Mouse (Mus musculus) midbrain, embryonic 10.5 days (tissue): ENCODE measurements around the gene Trp73. TPM values are rescaled to one million over a fixed set of nuclear protein-coding genes. Genes with fewer than 3 reads are reported as not detected.

Experiments used
- DNase-seq: peaks from one replicate; pipeline ENCODE4 v3.0.0-alpha.2; 2017; ENCODE audit warnings: low spot score
- H3K27ac ChIP-seq: fragments of 300-500 bp; sonication (generic); replicated peaks from 2 replicates; pipeline ENCODE4 v1.5.1; 2016; ENCODE audit warnings: mild to moderate bottlenecking
- H3K27me3 ChIP-seq: fragments of 300-500 bp; sonication (generic); 2 replicates; pipeline ENCODE4 v1.6.1; 2016; ENCODE audit warnings: low read depth, mild to moderate bottlenecking; ENCODE audit not compliant: poor library complexity, severe bottlenecking
- H3K36me3 ChIP-seq: fragments of 300-500 bp; sonication (generic); 2 replicates; pipeline ENCODE4 v1.6.1; 2016; ENCODE audit warnings: mild to moderate bottlenecking, moderate library complexity
- H3K4me1 ChIP-seq: fragments of 300-500 bp; sonication (generic); 2 replicates; pipeline ENCODE4 v1.6.1; 2016
- H3K4me3 ChIP-seq: fragments of 300-500 bp; sonication (generic); 2 replicates; pipeline ENCODE4 v1.5.1; 2016; ENCODE audit warnings: mild to moderate bottlenecking, moderate library complexity
- H3K9me3 ChIP-seq: fragments of 300-500 bp; sonication (generic); replicated peaks from 2 replicates; pipeline ENCODE4 v1.6.1; 2016; ENCODE audit warnings: mild to moderate bottlenecking
- WGBS: fragments of 180-500 bp; shearing (Covaris S2); methylation state at CpG from one replicate; pipeline ENCODE4 v1.1.7; 2016; 5-methylcytosine and 5-hydroxymethylcytosine counted together
- polyA plus RNA-seq: library from polyadenylated mRNA; unstranded; fragments of >200 nt; fragmentation: Nextera tagmentation; extraction: Ambion mirVana; gene quantifications from 2 replicates; pipeline ENCODE4 v1.2.1, GENCODE M21; 2016

The Trp73 gene
- polyA plus RNA-seq, 1 experiment from 2014 or later = 0.36 TPM

DNA sequence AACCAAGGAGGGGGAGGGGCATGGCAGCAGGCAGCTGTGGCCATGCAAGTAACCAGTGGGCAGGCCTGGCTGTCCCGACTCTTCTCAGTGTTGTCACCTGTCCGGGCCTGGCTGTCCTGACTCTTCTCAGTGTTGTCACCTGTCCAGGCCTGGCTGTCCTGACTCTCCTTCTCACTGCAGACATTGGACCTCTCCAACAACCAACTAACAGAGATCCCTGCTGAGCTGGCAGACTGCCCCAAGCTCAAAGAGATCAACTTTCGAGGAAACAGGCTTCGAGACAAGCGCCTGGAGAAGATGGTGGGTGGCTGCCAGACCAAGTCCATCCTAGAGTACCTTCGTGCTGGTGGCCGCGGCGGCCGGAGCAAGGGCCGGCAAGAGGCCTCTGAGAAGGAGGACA, 124.5 kb downstream of the Trp73 start:
- Histone ChIP-seq H3K27me3 (no peaks in the 10 kb centered on the region), H3K36me3 (peaks cover 72% of the 10 kb centered on the region), H3K4me1 (peaks cover 29% of the 10 kb centered on the region), H3K4me3 (no peak overlapping the region), H3K27ac (no peak overlapping the region), H3K9me3 (no peaks in the 10 kb centered on the region)
- DNase-seq = no peak
- WGBS = 94% methylated on average over 11 of the region's 11 CpGs

DNA sequence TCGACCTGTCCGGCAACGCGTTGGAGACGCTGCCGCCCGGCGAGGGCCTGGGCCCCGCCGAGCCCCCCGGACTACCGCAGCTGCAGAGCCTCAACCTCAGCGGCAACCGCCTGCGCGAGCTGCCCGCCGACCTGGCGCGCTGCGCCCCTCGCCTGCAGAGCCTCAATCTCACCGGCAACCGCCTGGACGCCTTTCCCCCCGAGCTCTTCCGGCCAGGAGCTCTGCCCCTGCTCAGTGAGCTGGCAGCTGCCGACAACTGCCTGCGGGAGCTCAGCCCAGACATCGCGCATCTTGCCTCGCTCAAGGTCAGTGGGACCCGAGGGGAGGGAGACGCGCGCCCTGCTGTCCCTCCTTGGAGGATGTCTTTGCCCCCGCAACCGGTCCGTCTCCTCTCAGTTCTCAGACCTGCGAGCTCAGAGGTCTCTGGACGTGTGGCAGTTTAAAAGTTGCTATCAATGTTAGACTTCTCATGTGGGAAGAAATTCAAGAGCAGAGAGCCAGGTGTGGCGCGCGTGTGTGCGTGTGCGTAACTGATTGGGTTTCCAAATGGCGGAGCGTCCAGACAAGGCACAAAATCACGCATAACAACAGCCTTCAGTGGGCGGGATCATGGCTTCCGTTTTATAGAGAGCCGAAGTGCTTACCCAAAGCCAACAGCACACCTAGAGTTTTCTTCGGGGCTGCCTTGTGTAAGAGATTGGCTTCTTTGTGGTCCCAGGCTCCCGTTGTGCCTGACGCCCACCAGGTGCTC, 127.7 kb downstream of the Trp73 start:
- Histone ChIP-seq H3K27me3 (no peaks in the 10 kb centered on the region), H3K4me1 (peaks cover 29% of the 10 kb centered on the region), H3K27ac (peak overlapping the region; percentile 89), H3K9me3 (no peaks in the 10 kb centered on the region), H3K4me3 (peak overlapping the region; percentile 100), H3K36me3 (peaks cover 42% of the 10 kb centered on the region)
- no peak for DNase-seq
- 3% methylated on average over 55 of the region's 55 CpGs for WGBS

DNA sequence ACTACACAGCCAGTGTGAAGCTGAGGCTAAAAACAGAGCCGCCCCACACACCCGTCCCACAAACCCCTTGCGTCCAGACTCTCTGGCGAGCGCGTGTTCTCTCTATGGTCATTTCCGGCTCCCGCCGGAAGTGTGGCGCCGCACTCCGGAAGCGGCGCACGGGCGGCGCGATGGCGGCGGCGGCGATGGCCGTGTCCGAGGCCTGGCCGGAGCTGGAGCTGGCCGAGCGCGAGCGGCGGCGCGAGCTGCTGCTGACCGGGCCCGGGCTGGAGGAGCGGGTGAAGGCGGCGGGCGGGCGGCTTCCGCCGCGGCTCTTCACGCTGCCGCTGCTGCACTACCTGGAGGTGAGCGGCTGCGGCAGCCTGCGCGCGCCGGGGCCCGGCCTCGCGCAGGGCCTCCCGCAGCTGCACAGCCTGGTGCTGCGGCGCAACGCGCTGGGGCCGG, 128.3 kb downstream of the Trp73 start, which contains the start of gene Lrrc47:
Gene Lrrc47, plus strand, starts transcription at position 86 of the 444 bp plus-strand sequence.
- Histone ChIP-seq H3K36me3 (peaks cover 42% of the 10 kb centered on the region), H3K27ac (peak within 1 kb of the TSS; percentile 89), H3K27me3 (no peaks in the 10 kb centered on the region), H3K4me1 (peaks cover 29% of the 10 kb centered on the region), H3K4me3 (peak within 1 kb of the TSS; percentile 100), H3K9me3 (no peaks in the 10 kb centered on the region)
- WGBS = 0% methylated on average over 59 of the region's 59 CpGs
- DNase-seq = peak; percentile 87

DNA sequence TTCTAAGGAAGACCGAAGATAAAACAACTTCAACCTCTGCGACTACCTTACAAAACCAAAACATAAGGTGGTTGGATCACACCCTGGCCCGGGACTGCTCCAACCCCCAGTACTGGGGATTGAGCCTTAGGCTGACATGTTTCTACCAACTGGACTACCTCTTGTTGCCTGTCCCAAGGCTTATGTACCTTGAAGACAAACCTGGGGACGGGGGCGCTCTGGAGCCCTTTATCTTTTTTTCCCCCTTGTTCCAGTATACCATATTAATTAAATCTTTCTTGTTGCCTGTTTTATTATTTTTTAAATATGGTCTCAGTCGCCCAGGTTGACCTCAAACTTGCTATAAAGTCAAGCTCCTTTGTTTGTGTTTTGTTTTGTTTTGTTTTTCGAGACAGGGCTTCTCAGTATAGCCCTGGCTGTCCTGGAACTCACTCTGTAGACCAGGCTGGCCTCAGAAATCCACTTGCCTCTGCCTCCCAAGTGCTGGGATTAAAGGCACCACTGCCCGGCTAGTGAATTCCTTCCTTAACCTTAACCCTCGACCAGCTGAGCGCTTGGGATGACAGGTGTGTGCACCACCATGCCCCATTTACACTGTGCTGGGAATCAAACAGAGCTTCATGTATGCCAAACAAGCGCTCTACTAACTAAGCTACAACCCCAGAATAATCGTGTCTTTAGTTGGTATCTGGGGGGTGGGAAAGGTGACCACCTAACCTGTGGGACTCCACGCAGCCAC, 128.9 kb downstream of the Trp73 start:
- no peaks in the 10 kb centered on the region for H3K27me3 ChIP-seq
- H3K27ac ChIP-seq = peak overlapping the region; percentile 89
- no peaks in the 10 kb centered on the region for H3K9me3 ChIP-seq
- DNase-seq = no peak
- peaks cover 29% of the 10 kb centered on the region for H3K4me1 ChIP-seq
- peak overlapping the region; percentile 100 for H3K4me3 ChIP-seq
- peaks cover 42% of the 10 kb centered on the region for H3K36me3 ChIP-seq
- WGBS = 27% methylated on average over 13 of the region's 13 CpGs

DNA sequence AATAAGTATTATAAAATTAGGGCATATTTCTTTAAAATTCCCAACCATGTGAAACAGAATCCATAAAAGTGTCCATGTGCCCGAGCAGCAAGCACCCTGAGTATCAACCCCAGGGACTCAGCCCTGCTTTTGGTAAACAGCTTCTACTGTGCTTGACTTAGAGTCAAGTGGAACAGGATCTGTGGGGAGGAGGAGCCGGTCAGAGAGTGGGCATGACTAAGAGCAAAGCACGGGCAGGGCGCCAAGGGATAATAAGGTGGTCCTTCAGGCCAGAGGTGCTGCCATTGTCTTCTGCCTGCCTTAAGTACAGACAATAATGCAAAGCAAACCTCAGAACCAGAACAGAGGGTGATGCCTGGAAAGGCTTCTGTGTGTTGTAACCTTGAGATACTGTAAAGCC, 132.2 kb downstream of the Trp73 start:
- Histone ChIP-seq H3K4me3 (no peak overlapping the region), H3K27me3 (no peaks in the 10 kb centered on the region), H3K27ac (no peak overlapping the region), H3K36me3 (peaks cover 48% of the 10 kb centered on the region), H3K4me1 (peaks cover 17% of the 10 kb centered on the region), H3K9me3 (no peaks in the 10 kb centered on the region)
- DNase-seq = no peak
- 86% methylated on average over 4 of the region's 4 CpGs for WGBS

DNA sequence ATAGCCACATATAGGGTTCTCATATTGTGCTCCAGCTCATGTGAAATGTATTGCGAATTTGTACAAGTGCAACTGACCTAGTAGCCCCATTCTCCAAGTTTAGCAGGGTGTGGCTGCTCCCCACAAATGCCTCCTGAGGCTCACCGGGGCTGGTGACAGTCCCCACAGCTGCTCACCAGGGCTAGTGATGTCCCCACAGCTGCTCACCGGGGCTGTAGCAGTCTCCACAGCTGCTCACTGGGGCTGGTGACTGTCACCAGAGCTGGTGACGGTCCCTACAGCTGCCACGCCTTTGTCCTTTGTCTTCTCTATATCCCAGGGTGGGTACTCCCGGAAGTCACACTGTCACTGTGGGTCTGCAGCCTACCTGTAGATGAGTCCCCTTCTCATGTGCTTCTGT, 133.7 kb downstream of the Trp73 start:
- Histone ChIP-seq H3K27me3 (no peaks in the 10 kb centered on the region), H3K27ac (no peak overlapping the region), H3K4me3 (no peak overlapping the region), H3K4me1 (peaks cover 6% of the 10 kb centered on the region), H3K36me3 (peaks cover 58% of the 10 kb centered on the region), H3K9me3 (no peaks in the 10 kb centered on the region)
- WGBS = 95% methylated on average over 6 of the region's 6 CpGs
- DNase-seq = no peak

Other genes with a start within 250 kb of the Trp73 start
- gene A430005L14Rik, start 183.0 kb downstream of the Trp73 start, polyA plus RNA-seq = 138 and 162 TPM in 2 replicates
- gene Dffb, start 165.1 kb downstream of the Trp73 start, polyA plus RNA-seq = 13.1 and 14.3 TPM in 2 replicates
- gene Cep104, start 165.0 kb downstream of the Trp73 start, polyA plus RNA-seq = 21.5 and 22.8 TPM in 2 replicates
- gene Lrrc47, start 128.5 kb downstream of the Trp73 start, polyA plus RNA-seq = 21.3 and 23.0 TPM in 2 replicates
- gene Smim1, start 114.0 kb downstream of the Trp73 start, polyA plus RNA-seq = 18.4 and 21.2 TPM in 2 replicates
- not detected in 2 replicates for gene Ccdc27, start 97.5 kb downstream of the Trp73 start, polyA plus RNA-seq
- gene Wrap73, start 2.2 kb upstream of the Trp73 start, polyA plus RNA-seq = 47.2 and 53.1 TPM in 2 replicates
- gene Tprgl, start 20.5 kb upstream of the Trp73 start, polyA plus RNA-seq = 120 and 129 TPM in 2 replicates
- gene Megf6, start 30.5 kb upstream of the Trp73 start, polyA plus RNA-seq = 21.6 and 23.4 TPM in 2 replicates
- 1.4 and 1.6 TPM in 2 replicates for gene Arhgef16, start 161.5 kb upstream of the Trp73 start, polyA plus RNA-seq
- 0.16 TPM in 1 of 2 replicates, not detected in the other for gene B230104I21Rik, start 195.9 kb upstream of the Trp73 start, polyA plus RNA-seq